Mouse (Mus musculus) stomach, embryonic 16.5 days (tissue): ENCODE measurements around the gene Elk4. TPM values are rescaled to one million over a fixed set of nuclear protein-coding genes. Genes with fewer than 3 reads are reported as not detected.
A peak's percentile ranks its signal among the peaks of the same experiment; 100 is the strongest.

Experiments
- ATAC-seq: fragments of 200-750 bp; cut with Nextera tagmentation; 2 replicates; pipeline ENCODE4 v1.8.0; 2017; ENCODE audit warnings: moderate number of reproducible peaks, moderate TSS enrichment; ENCODE audit not compliant: insufficient read depth, low FRiP score
- H3K27ac ChIP-seq: fragments of 300-500 bp; sonication (generic); 2 replicates; pipeline ENCODE4 v1.5.1; 2014; ENCODE audit warnings: low read length
- H3K27me3 ChIP-seq: fragments of 300-500 bp; sonication (generic); 2 replicates; pipeline ENCODE4 v1.6.1; 2014; ENCODE audit warnings: low read length, control low read depth, mixed read lengths; ENCODE audit not compliant: control insufficient read depth, insufficient read depth
- H3K36me3 ChIP-seq: fragments of 300-500 bp; sonication (generic); 2 replicates; pipeline ENCODE4 v1.6.1; 2014; ENCODE audit warnings: low read length; ENCODE audit not compliant: control insufficient read depth, insufficient read depth
- H3K4me1 ChIP-seq: fragments of 300-500 bp; sonication (generic); 2 replicates; pipeline ENCODE4 v1.6.1; 2014; ENCODE audit warnings: low read length, control low read depth, mixed read lengths; ENCODE audit not compliant: control insufficient read depth, insufficient read depth
- H3K4me2 ChIP-seq: fragments of 300-500 bp; sonication (generic); 2 replicates; pipeline ENCODE4 v1.6.1; 2014; ENCODE audit warnings: low read depth, low read length, mixed read lengths
- H3K4me3 ChIP-seq: fragments of 300-500 bp; sonication (generic); replicated peaks from 2 replicates; pipeline ENCODE4 v1.5.1; 2014; ENCODE audit warnings: mild to moderate bottlenecking, low read length
- H3K9ac ChIP-seq: fragments of 300-500 bp; sonication (generic); 2 replicates; pipeline ENCODE4 v1.6.1; 2014; ENCODE audit warnings: low read length
- H3K9me3 ChIP-seq: fragments of 300-500 bp; sonication (generic); replicated peaks from 2 replicates; pipeline ENCODE4 v1.6.1; 2016; ENCODE audit warnings: low read length, control low read depth; ENCODE audit not compliant: control insufficient read depth
- WGBS: fragments of 180-500 bp; shearing (Covaris S2); extraction: QIAGEN DNeasy Blood & Tissue Kit; methylation state at CpG from one replicate; pipeline ENCODE4 v1.1.7; 2014; 5-methylcytosine and 5-hydroxymethylcytosine counted together
- polyA plus RNA-seq: library from polyadenylated mRNA; unstranded; fragments of >200 nt; fragmentation: Nextera tagmentation; extraction: Ambion mirVana; gene quantifications from 2 replicates; pipeline ENCODE4 v1.2.1, GENCODE M21; 2015

Elk4 gene
- polyA plus RNA-seq, 1 experiment from 2014 or later = 21.3 TPM

DNA sequence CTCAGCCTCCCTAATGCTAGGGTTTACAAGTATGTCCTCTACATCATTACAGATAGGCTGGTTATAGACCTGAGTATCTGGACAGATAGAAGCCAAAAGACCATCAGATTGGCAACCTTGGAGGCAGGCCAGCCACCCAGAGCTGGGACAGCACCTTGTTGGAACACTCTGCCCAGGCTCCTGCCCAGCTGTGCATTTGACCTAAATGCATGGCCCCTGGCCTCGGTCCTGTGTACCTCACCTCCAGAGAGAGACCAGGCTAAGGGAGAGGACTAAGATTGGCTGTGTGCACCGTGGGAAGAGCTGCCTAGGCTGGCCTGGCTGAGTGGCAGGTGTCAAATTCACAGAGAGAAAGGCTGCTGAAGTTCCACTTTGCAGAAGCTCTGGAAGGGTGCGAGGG lies 38.9 kb upstream of the Elk4 start:
- no peak overlapping the region for H3K27ac ChIP-seq
- H3K9ac ChIP-seq = no peak overlapping the region
- H3K4me3 ChIP-seq = no peak overlapping the region
- H3K9me3 ChIP-seq = no peaks in the 10 kb centered on the region
- H3K36me3 ChIP-seq = no peaks in the 10 kb centered on the region
- ATAC-seq = no peak
- H3K27me3 ChIP-seq = peaks cover 15% of the 10 kb centered on the region; the same call in 1 of the 2 replicates
- H3K4me2 ChIP-seq = no peak overlapping the region
- peaks cover 25% of the 10 kb centered on the region for H3K4me1 ChIP-seq
- WGBS = 53% methylated on average over 3 of the region's 3 CpGs

DNA sequence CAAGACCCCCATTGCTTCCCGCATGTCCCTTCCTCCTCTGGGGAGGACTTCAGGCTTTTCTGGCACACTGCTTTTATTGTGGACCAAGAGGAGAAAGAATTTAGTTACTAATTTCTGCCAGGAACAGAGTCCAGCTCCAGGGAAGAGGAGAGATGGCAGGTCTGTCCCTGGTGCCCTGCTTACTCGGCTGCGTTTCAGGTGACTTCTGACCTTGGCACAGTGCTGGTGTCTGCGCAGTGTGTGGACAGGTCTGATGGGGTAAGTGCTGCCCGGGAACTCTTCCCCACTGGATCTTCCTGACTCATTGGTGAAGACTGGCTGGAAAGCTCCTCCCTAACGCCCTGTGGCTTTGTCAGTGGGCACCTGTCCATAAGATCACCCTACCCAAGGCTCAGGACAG lies 38.4 kb upstream of the Elk4 start:
- ATAC-seq = no peak
- Histone ChIP-seq H3K27ac (no peak overlapping the region), H3K27me3 (peaks cover 11% of the 10 kb centered on the region; the same call in 1 of the 2 replicates), H3K4me1 (peaks cover 25% of the 10 kb centered on the region), H3K4me3 (no peak overlapping the region), H3K9me3 (no peaks in the 10 kb centered on the region), H3K9ac (no peak overlapping the region), H3K4me2 (no peak overlapping the region), H3K36me3 (no peaks in the 10 kb centered on the region)
- WGBS = 71% methylated on average over 6 of the region's 6 CpGs

DNA sequence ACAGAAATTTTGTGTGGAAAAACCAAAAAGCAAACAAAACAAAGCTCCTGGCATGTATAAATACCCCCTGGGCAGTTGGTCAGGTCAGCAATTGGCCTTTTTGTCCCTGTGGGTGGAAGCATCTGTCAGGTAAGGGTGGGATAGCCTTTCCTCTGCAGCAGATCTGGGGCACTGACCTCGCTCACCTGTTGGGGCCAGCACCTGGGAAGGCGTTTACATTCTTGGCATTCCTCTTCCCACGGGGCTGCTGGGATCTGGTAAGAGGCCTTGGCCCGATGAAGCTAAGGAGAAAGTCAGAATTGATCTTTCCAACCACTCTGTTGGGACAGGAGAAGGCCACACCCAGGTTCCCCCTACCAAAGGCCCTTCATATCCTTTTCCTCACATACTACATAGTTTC lies 37.6 kb upstream of the Elk4 start:
- Histone ChIP-seq H3K9me3 (no peaks in the 10 kb centered on the region), H3K27me3 (peaks cover 4% of the 10 kb centered on the region; the same call in 1 of the 2 replicates), H3K4me2 (no peak overlapping the region), H3K9ac (no peak overlapping the region), H3K27ac (no peak overlapping the region), H3K36me3 (no peaks in the 10 kb centered on the region), H3K4me3 (no peak overlapping the region), H3K4me1 (peaks cover 25% of the 10 kb centered on the region)
- ATAC-seq = no peak
- WGBS = 45% methylated on average over 4 of the region's 4 CpGs

- Histone ChIP-seq H3K9me3 (no peaks in the 10 kb centered on the region), H3K4me2 (no peak overlapping the region), H3K27me3 (peaks cover 3% of the 10 kb centered on the region; the same call in 1 of the 2 replicates), H3K27ac (no peak overlapping the region), H3K4me1 (peaks cover 25% of the 10 kb centered on the region), H3K9ac (no peak overlapping the region), H3K36me3 (no peaks in the 10 kb centered on the region), H3K4me3 (no peak overlapping the region)
- ATAC-seq = no peak
- WGBS = 50% methylated on average over 5 of the region's 5 CpGs
Observed at GRCm38 (mm10) chr1:131970322-131970660, 37.1 kb upstream of the Elk4 start.

GRCm38 (mm10) chr1:131970661-131971520 lies 36.5 kb upstream of the Elk4 start:
- H3K4me3 ChIP-seq = no peak overlapping the region
- peak overlapping the region; percentile 38 for H3K9ac ChIP-seq
- ATAC-seq = no peak
- H3K36me3 ChIP-seq = no peaks in the 10 kb centered on the region
- H3K4me2 ChIP-seq = no peak overlapping the region
- H3K9me3 ChIP-seq = no peaks in the 10 kb centered on the region
- WGBS = 16% methylated on average over 16 of the region's 16 CpGs
- H3K4me1 ChIP-seq = peaks cover 25% of the 10 kb centered on the region
- H3K27me3 ChIP-seq = peaks cover 3% of the 10 kb centered on the region; the same call in 1 of the 2 replicates
- 0 out of 2 replicates have a peak overlapping the region, but pooled peaks have one; percentile 15 for H3K27ac ChIP-seq

DNA sequence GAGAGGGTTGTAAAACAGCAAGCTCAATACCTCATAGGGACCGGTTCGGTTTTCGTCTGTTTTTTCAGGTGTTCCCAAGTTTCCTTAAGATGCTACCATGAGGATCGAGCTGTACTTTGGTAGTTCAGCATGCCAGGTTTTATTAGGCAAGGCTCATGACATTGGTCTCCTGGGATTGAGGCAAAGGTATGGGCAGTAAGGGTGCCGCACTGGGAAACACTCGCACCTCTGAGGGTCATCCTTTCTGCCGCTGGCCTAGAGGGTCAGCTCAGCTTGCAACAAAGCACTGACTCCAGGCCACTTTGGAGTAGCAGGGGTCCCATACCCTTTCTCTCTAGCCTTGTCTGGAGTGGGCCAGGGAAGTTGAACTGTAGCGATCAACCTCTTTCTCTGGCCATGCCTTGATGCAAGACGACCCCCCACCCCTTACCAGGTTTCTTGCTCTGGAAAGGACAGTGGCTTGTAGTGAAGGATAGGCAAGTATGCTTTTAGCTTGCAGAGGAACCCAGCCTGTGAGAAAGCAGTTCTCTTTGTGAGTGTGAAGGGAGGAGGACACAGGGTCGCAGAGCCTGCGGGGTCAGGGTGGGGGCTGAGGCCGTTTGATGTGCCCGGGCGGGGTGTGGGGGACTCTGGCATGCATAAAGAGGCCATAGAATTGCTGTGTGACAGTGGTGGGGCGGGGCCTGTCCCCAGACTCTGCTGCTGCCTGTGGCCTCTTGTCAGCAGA lies 35.5 kb upstream of the Elk4 start:
- H3K9me3 ChIP-seq = no peaks in the 10 kb centered on the region
- no peak overlapping the region for H3K4me2 ChIP-seq
- no peaks in the 10 kb centered on the region for H3K27me3 ChIP-seq
- WGBS = 43% methylated on average over 15 of the region's 15 CpGs
- peak; percentile 14; the same call in 1 of the 2 replicates for ATAC-seq
- H3K9ac ChIP-seq = peak overlapping the region; percentile 16
- no peak overlapping the region for H3K4me3 ChIP-seq
- H3K27ac ChIP-seq = no peak overlapping the region
- peaks cover 25% of the 10 kb centered on the region for H3K4me1 ChIP-seq
- no peaks in the 10 kb centered on the region for H3K36me3 ChIP-seq

GRCm38 (mm10) chr1:131972498-131973334 lies 34.7 kb upstream of the Elk4 start:
- no peak overlapping the region for H3K4me2 ChIP-seq
- no peak overlapping the region for H3K4me3 ChIP-seq
- H3K27ac ChIP-seq = peak overlapping the region; percentile 80; the same call in 1 of the 2 replicates
- WGBS = 47% methylated on average over 13 of the region's 13 CpGs
- no peaks in the 10 kb centered on the region for H3K36me3 ChIP-seq
- no peak overlapping the region; the same call in 1 of the 2 replicates for H3K9ac ChIP-seq
- no peak for ATAC-seq
- H3K4me1 ChIP-seq = peaks cover 25% of the 10 kb centered on the region
- H3K27me3 ChIP-seq = no peaks in the 10 kb centered on the region
- no peaks in the 10 kb centered on the region for H3K9me3 ChIP-seq

- no peaks in the 10 kb centered on the region for H3K27me3 ChIP-seq
- 66% methylated on average over 6 of the region's 6 CpGs for WGBS
- H3K36me3 ChIP-seq = no peaks in the 10 kb centered on the region
- no peak overlapping the region for H3K4me2 ChIP-seq
- no peak overlapping the region for H3K9ac ChIP-seq
- peak; percentile 70; the same call in 1 of the 2 replicates for ATAC-seq
- H3K27ac ChIP-seq = peak overlapping the region; percentile 80
- peak overlapping the region; percentile 13; the same call in 1 of the 2 replicates for H3K4me3 ChIP-seq
- peaks cover 25% of the 10 kb centered on the region for H3K4me1 ChIP-seq
- no peaks in the 10 kb centered on the region for H3K9me3 ChIP-seq
Observed at GRCm38 (mm10) chr1:131973991-131974390, 33.4 kb upstream of the Elk4 start.
